Mouse (Mus musculus): Measurements from ENCODE around the gene Pde4d.
A peak's percentile ranks its signal among the peaks of the same experiment; 100 is the strongest.

Gene Pde4d

GRCm38 (mm10) chr13:109706141-109706540, 1256.4 kb downstream of the Pde4d start:
- DNase-seq (ENCODE audit: low spot score), result no peak

DNA sequence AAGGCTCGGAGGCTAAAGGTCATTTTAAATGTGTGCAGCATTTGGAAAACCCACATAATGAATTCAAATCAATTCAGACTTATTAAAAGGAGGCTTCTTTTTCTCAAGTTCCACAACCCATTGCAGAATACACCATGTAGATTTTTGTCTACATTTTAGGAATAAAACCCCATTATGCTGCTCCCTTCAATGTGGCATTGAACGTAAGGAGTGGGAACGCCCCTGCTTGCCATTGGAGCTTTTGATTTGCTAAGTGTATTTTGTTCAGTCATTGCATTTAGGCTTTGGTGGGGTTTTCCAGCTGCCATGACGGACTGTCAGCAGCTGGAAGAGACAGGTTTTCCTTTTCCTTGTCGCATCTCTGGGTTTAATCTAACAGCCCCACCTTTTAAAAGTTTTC, 1256.8 kb downstream of the Pde4d start:
- DNase-seq (ENCODE audit: low spot score), result no peak

DNA sequence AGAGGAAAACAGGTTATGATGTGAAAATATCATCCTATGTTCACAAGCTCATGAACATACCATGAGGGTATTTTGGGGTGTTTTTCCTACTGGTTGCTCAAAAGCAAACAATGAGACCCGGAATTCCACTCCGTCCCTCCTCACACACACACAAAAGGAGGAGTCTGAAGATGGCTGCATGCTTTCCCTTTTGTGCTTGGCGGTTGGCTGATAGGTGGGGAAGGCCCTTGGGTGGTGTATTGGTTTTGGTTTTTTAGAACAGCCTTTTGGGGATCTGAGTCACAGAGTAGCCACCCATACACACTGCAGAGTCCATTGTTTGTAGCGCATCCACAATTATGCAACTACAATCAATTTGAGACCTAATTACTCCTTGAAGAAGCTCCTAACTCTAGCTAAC, 1257.4 kb downstream of the Pde4d start:
- DNase-seq (ENCODE audit: low spot score), result no peak

- no peak for DNase-seq (ENCODE audit: low spot score)
Measured at GRCm38 (mm10) chr13:109708326-109708725, 1258.6 kb downstream of the Pde4d start.

DNA sequence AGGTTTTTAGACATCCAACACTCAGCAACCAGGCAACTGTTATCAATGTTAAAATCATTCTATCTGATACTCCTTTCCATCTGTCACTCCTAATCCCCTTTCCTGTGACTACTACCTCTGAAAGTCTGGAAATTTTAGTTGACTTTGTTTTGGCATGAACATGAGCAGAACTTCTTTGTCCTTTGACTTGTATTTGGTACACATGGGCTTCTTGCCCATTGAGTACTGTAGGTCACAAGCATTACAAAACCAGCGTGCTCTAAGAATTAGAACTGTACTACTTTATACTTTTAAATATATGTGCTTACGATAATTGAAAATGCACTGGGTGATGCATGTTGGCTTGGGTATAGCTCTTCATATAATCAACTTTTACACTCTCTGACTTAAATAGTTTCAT, 1264.8 kb downstream of the Pde4d start:
- DNase-seq (ENCODE audit: low spot score), result no peak

GRCm38 (mm10) chr13:109715321-109715720, 1265.6 kb downstream of the Pde4d start:
- DNase-seq (ENCODE audit: low spot score), result no peak

DNA sequence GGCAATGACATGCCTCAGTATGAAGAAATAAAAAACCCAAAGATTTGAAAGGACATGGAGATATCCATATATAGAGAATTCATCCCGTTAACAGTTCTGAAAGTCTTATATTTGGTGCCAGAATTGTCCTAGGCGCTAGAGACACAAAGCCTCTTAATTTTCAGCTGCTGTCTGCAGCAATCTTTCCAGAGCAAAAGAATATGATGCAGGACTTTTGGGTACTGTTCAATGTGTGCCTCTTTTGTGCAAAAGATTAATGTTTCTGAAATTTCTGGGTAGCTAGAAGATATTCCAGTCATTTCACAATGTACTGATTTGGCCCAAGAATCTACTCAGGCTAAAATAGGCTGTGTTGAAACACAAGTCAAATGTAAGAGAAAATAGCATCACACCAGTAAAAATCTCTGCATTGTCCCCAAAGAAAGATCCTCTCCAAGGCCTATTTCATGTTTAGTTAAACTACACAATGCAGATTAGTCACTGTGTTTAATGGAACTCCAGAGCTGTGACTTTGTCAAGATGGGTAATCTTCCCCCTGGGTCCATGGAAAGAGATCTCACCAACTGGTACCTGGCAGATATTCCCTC, 1270.5 kb downstream of the Pde4d start:
- DNase-seq (ENCODE audit: low spot score), result no peak

DNA sequence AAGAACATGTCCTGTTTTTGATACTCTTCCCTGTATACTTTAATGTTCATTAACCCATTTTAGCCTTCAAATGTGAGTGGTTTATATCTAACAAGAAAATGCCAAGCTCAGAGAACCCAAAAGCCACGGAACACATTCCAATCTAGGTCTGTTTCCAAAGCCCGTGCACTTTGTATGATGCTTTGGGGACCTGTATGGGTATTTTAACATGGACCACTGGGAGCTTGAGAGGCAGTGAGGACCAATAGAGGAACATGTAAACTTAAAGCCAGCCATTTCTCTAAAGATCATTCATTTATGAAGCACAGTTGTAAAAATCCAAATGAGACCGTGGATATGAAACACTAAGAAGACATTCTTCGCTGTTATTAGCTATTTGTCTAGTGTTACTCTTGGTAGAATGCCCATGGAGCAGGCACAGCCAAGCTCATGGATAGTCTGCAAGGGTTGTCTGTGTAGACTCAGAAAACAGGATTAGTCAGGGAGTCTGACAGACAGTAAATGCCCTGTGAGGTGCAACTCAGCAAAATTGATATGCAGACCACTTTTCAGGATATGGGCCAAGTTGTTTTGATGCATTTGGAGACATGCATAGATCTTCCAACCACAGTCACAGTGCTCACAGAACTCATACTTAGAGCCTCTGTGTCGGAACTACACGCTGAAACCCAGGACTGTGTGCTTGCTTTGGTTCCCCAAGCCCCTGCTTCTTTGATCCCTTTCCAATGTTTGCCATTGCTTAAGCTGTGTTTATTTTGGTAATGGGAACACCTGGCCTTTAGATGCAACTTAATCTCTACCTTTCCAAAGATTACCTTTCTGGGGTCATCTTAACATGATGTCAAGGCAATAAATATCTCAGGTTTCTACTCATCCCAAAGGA, 1272.7 kb downstream of the Pde4d start:
- DNase-seq (ENCODE audit: low spot score), result no peak

DNA sequence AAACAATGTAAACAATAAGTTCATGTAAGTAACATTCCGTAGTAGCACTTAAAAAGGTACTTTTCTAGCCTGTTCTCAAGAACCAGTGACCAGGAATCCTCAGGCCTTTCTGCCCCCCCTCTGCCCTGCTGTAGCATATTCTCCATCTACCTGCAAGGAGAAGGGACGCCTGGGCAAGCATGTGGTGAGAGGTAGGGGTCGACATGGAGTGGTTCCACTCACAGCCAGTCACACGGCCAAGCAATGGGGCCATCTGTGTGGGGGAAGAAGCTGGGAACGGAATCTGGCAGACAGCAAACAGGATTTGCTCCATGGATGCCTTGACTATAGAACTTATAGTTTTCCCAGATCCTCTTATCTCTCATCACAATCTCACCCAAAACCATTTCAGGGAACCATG, 1277.6 kb downstream of the Pde4d start:
- DNase-seq (ENCODE audit: low spot score), result no peak

DNA sequence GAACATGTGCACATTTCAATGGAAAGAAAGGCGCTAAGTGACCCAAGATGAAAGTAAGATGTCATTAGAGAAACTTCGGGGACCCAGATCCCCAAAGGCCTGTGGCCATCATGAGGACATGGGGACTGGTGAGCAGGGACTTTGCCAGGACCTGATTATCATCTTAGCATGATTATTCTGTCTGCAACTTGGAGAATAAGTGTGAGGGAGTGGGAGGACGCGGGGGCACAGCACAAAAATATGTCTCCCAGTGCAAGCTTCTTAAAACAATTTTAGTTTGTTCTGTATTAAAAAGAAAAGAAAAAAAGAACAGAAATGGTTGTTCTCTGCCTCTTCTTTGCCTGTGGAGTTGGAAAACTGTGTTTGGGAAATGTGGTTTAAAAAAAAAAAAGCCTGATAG, 1279.9 kb downstream of the Pde4d start:
- no peak for DNase-seq (ENCODE audit: low spot score)

DNA sequence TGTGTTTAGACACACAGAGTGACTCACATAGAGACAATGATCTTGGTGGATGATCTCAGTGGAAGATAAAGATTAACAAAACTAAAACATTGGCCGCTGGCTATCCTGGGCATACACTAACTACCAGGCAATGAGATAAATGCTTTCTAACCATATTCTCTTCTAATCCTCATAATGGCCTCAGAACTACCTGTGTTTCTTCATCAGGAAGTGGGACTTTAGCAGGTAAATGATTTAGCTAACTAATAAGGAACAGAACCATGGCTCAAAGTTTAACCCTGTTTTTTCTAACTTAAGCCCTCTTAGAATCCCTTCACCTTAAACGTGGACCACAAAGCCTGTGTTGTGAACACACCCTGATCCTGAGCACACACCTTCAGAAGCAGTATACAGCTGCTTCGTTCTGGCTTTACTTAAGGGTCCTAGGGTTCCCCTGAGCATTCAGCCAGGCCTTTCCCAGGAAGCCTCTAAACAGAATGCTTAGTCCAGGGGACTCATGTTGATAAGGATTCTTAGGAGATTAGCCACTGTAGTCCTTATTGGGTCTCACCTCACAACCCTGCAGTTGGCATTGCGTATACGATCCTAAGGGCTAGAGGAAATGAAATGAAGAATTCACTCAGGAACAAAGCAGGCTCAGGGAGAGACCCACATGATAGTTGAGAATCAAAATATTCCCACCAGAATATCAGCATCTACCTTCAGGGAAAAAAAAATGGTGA, 1283.1 kb downstream of the Pde4d start:
- no peak for DNase-seq (ENCODE audit: low spot score)

- DNase-seq (ENCODE audit: low spot score), result no peak
Measured at GRCm38 (mm10) chr13:109736290-109737078, 1286.7 kb downstream of the Pde4d start.

- no peak for DNase-seq (ENCODE audit: low spot score)
Measured at GRCm38 (mm10) chr13:109746492-109746891, 1296.7 kb downstream of the Pde4d start.

- no peak for DNase-seq (ENCODE audit: low spot score)
Measured at GRCm38 (mm10) chr13:109752236-109752863, 1302.6 kb downstream of the Pde4d start.

- DNase-seq (ENCODE audit: low spot score), result no peak
Measured at GRCm38 (mm10) chr13:109756854-109757253, 1307.1 kb downstream of the Pde4d start.

DNA sequence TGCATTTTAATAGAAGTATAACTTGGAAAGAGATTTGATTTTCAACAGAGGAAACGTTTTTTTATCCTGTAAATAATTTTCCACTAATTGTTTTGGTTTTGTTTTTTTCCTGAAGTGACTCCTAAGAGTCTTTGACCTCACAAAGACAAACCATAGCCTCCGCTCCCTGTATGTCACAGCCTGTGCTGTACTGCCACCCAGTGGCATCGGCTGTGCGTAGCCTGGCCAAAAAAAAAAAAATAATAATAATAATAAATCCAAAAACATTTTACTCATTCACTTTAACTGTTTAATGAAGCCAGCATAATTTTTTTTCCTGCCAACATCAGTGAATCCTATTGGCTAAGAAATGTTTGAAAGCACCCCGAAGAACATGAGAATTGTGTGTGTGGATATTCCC, 1309.5 kb downstream of the Pde4d start:
- DNase-seq (ENCODE audit: low spot score), result no peak

DNA sequence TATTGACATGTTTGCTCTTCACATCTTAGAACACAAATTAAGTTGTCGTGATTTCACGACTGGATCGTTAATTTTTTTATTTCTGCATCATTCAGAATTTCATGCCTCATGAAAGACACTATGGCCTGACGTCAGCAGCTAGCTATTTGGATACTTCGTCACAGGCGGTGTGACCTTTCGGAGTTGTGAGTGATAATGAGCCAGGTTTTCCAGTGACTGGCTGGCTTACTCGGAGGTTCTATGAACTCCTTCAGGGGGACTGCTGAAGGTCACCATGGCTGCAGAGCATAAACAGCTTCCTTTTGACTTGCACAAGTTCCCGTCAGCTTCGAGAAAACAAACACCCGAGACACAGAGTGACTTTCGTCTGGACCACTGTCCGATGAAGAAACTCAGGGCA, 1311.3 kb downstream of the Pde4d start:
- DNase-seq (ENCODE audit: low spot score), result no peak

DNA sequence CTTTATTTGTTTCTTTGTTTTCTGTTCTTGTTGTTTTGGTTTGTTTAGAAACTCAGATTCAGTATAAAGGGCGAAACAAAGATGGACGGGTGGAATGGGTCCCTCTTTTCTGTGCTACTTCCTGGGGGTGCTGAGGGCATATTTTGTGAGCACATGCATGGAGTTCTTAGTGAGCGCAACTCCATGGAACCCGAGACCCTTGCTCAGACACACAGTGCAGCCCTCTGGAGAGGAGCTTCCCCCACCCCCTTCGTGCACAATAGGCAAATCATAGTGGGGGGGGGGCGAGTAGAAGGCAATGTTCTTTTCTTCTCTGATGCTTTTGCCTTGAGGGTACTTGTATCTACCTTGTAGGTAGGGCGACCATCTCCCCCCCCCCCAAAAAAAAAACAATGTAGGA, 1325.0 kb downstream of the Pde4d start:
- no peak for DNase-seq (ENCODE audit: low spot score)

DNA sequence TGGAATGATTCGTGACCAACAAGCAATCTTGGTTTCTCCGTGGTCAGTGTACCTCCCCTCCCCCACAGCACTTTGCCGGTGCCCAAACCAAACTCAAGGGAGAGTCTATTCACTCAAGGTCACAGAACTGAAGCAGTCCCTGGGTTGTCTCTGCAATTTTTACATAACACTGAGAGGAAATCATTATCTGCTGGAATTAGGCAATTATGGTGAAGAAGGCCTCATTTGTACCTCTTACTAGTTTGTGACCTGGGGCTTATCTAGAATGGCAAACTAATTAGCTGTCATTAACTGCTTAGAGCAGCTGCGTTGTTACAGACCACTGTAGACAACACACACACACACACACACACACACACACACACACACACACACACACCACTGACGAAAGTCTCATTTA, 1325.4 kb downstream of the Pde4d start:
- no peak for DNase-seq (ENCODE audit: low spot score)

DNA sequence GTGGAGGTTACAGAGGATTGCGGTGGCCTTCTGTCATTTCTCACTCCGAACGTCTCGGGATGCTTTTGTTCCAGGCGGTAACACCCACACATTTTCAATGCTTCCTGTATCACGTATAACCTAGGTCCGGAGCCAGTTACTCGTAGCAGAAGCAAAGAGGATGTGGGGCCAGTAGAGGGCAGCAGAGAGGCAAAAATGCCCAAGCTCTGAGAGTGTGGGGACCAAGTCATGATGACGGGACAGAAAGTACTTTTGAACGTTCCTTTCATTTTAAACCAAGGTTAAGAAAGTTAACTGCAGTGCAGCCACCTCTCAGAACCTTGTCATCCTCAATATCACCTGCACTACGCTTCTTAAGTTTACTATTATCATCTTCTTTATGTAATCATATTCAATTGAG, 1326.4 kb downstream of the Pde4d start:
- DNase-seq (ENCODE audit: low spot score), result peak; percentile 91

DNA sequence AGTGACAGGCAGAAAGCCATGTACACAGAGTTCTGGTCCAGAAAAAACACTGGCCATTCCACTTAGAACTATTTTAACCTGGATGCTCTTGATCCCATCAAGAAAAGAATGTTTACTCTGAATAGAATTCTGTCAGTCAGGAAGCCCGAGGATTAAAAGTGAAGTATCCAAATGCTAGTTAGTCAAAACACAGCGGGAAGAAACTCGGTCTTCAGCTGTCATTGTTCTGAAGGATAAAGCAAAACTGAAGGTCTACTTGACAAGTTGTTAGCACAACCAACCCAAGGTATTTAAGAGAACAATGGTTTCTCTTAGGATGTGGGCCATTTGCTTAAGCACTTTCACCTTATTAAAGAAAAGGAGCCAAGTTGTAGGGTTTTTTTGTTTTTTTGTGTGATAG, 1327.2 kb downstream of the Pde4d start:
- DNase-seq (ENCODE audit: low spot score), result no peak

- DNase-seq (ENCODE audit: low spot score), result no peak
Measured at GRCm38 (mm10) chr13:109777441-109777840, 1327.7 kb downstream of the Pde4d start.
